Mouse (Mus musculus) bone marrow, adult 2 months (tissue): ENCODE results near the gene Calr4.

Experiments
- CTCF ChIP-seq: fragments of 200-500 bp; IDR thresholded peaks from 2 replicates; pipeline ENCODE4 v1.5.1; 2011; ENCODE audit warnings: low read length, control low read depth; ENCODE audit not compliant: control insufficient read depth, insufficient read depth
- POLR2A ChIP-seq: fragments of 200-500 bp; IDR thresholded peaks from 2 replicates; pipeline ENCODE4 v1.6.1; 2011; ENCODE audit warnings: low read depth, mild to moderate bottlenecking, control low read depth, low read length, borderline replicate concordance; ENCODE audit not compliant: control insufficient read depth

DNA sequence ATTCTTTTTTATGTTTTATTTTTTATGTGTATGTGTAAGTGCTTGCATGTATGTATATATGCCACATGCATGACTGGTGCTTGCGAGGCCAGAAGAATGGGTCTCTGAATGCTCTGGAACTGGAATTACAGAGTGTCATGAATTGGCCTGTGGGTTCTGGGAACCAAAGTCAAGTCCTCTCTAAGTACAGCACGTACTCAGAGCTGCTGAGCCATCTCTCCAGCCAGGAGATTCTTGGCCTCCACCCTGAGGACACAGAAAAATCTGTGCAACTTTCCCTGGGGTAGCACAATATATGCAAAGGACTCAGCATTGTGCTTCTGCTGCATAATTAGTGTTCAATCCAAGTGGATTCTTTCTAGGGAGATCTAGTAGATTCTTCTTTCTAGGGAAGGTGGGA, 24.0 kb upstream of the Calr4 start:
- TF ChIP-seq CTCF, result no peak
- TF ChIP-seq POLR2A, result no peak
